Mouse (Mus musculus) bone marrow macrophage, adult 2 months (primary cell): ENCODE measurements around the gene A930017K11Rik.

ENCODE experiments used
- CTCF ChIP-seq: IDR thresholded peaks from 2 replicates; pipeline ENCODE4 v1.5.1; 2012; ENCODE audit warnings: low read depth, mild to moderate bottlenecking, low read length, moderate library complexity
- POLR2A ChIP-seq: IDR thresholded peaks from 2 replicates; pipeline ENCODE4 v1.6.1; 2012; ENCODE audit warnings: mild to moderate bottlenecking, low read depth, low read length, borderline replicate concordance

- TF ChIP-seq CTCF (no peak), POLR2A (no peak)
Observed at GRCm38 (mm10) chr17:25970448-25970847, 18.1 kb upstream of the A930017K11Rik start.
